Mouse (Mus musculus) forebrain, embryonic 13.5 days (tissue): ENCODE measurements at regions not wholly inside any gene's neighbourhood (a gene's known extent, or its start where the extent isn't known, plus 50 kb on each side); places are given as distances from the start of the nearest gene placed in this dataset.
"Not testable (repeated sequence)": the region's sequence is repeated elsewhere in the genome, so short reads cannot be mapped to it uniquely, and the experiment has no call there.

Source experiments
- ATAC-seq: fragments of 200-750 bp; cut with Nextera tagmentation; 2 replicates; pipeline ENCODE4 v1.8.0; 2017
- H3K27ac ChIP-seq: fragments of 300-500 bp; sonication (generic); 2 replicates; pipeline ENCODE4 v1.5.1; 2015; ENCODE audit warnings: inconsistent platforms, mild to moderate bottlenecking, moderate library complexity
- H3K27me3 ChIP-seq: fragments of 300-500 bp; sonication (generic); 2 replicates; pipeline ENCODE4 v1.6.1; 2015; ENCODE audit warnings: mild to moderate bottlenecking, inconsistent platforms
- H3K36me3 ChIP-seq: fragments of 300-500 bp; sonication (generic); 2 replicates; pipeline ENCODE4 v1.6.1; 2015; ENCODE audit warnings: mild to moderate bottlenecking, inconsistent platforms; ENCODE audit not compliant: poor library complexity, severe bottlenecking
- H3K4me1 ChIP-seq: fragments of 300-500 bp; sonication (generic); 2 replicates; pipeline ENCODE4 v1.6.1; 2015; ENCODE audit warnings: inconsistent platforms
- H3K4me2 ChIP-seq: fragments of 300-500 bp; sonication (generic); 2 replicates; pipeline ENCODE4 v1.6.1; 2015; ENCODE audit warnings: inconsistent platforms, mild to moderate bottlenecking, moderate library complexity
- H3K4me3 ChIP-seq: fragments of 300-500 bp; sonication (generic); 2 replicates; pipeline ENCODE4 v1.5.1; 2015; ENCODE audit warnings: mild to moderate bottlenecking, inconsistent platforms
- H3K9ac ChIP-seq: fragments of 300-500 bp; sonication (generic); 2 replicates; pipeline ENCODE4 v1.6.1; 2015; ENCODE audit warnings: mild to moderate bottlenecking, inconsistent platforms
- H3K9me3 ChIP-seq: fragments of 300-500 bp; sonication (generic); replicated peaks from 2 replicates; pipeline ENCODE4 v1.6.1; 2016; ENCODE audit warnings: inconsistent platforms
- WGBS: fragments of 180-500 bp; shearing (Covaris S2); methylation state at CpG from one replicate; pipeline ENCODE4 v1.1.7; 2015; 5-methylcytosine and 5-hydroxymethylcytosine counted together

DNA sequence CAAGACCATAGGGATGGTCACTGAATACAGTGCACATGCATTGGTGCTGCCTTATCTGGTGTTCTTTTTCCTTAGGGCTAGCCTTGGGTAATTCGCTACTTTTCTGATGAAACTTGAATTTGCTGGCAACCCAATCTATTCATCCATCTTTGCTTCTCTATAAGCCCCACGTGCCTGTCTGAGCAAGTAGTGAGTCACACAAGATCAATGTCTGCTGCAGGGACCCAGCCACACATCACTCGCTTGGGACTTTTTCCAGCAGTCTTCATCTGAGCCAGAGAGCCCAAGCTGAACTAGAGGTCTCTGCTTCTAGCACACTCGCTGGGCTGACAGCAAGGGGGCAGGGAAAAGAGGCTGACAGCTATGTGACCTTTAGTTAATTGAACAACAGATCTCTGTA lies 464.3 kb upstream of the Nmur2 start:
- WGBS, result 73% methylated on average over 4 of the region's 4 CpGs
- H3K4me2 ChIP-seq, result no peak overlapping the region
- ATAC-seq, result no peak

DNA sequence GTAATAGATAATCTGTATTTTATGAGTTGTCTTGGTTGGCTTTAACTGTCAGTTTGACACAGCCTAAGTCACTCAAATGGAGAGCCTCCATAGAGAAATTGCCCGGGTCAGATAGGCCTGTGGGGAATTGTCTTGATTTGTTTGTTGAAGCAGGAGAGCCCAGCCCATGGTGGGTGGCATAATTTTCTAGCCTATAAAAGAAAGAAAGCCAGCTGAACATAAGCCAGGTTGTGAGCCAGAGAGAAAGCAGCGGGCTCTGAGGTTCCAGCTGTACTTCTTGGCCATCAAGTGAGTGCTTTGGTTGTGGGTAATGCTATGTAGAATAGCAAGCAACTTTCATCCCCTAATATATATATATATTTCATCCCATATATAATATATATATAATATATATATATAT lies 474.1 kb upstream of the Nmur2 start:
- 83% methylated on average over 2 of the region's 2 CpGs for WGBS
- no peaks in the 10 kb centered on the region for H3K9me3 ChIP-seq
- H3K36me3 ChIP-seq, result no peaks in the 10 kb centered on the region
- H3K4me3 ChIP-seq, result no peak overlapping the region
- no peaks in the 10 kb centered on the region for H3K27me3 ChIP-seq
- H3K4me1 ChIP-seq, result no peaks in the 10 kb centered on the region
- no peak for ATAC-seq
- no peak overlapping the region for H3K4me2 ChIP-seq
- H3K27ac ChIP-seq, result no peak overlapping the region
- H3K9ac ChIP-seq, result no peak overlapping the region

More for the DNA sequence above, 464.3 kb upstream of the Nmur2 start:
- Histone ChIP-seq H3K27me3 (no peaks in the 10 kb centered on the region), H3K4me3 (no peak overlapping the region), H3K36me3 (no peaks in the 10 kb centered on the region), H3K27ac (no peak overlapping the region), H3K4me1 (no peaks in the 10 kb centered on the region), H3K9me3 (no peaks in the 10 kb centered on the region), H3K9ac (no peak overlapping the region)

DNA sequence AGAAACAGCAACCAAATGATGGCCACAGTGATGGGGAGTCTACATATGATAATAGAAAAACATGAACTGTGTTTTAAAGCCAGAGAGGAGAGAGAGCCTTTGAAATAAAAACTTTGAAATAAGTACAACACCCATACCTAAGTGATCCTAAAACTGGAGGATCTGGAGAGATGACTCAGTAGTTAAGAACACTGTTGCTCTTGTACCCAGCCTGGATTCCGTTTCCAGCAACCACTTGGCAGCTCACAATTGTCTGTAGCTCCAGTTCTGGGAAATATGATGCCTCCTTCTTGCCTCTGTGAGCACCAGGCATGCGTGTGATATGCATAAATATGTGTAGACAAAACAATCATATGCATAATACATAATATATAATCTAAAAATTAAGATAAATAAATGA lies 477.7 kb upstream of the Nmur2 start:
- no peaks in the 10 kb centered on the region for H3K36me3 ChIP-seq
- 63% methylated on average over 2 of the region's 2 CpGs for WGBS

DNA sequence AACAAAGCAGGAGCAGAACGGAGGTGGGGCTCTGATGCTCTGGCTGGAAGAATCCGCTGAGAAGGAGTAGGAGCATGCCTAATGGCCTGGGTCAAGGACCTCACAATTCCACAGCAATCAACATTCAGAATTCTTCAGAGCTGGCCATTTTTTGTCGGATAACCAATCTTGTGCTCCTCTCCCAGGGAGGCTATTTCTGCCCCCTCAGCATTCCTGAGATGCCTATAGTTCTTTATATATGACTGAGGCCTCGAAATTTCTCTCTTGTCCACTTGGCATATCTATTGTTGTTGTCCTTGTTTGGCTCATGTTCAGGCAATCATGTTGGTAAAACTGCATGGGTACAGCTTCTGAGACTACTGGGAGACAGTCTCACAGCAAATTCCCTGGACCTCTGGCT lies 460.5 kb upstream of the Gria1 start:
- 59% methylated on average over 4 of the region's 4 CpGs for WGBS
- Histone ChIP-seq H3K4me2 (no peak overlapping the region), H3K36me3 (no peaks in the 10 kb centered on the region), H3K4me3 (no peak overlapping the region), H3K27me3 (no peaks in the 10 kb centered on the region), H3K9me3 (0 out of 2 replicates have a peak, but pooled peaks cover 3% of the 10 kb centered on the region), H3K9ac (no peak overlapping the region), H3K4me1 (no peaks in the 10 kb centered on the region), H3K27ac (no peak overlapping the region)
- no peak for ATAC-seq

More for the DNA sequence above, 477.7 kb upstream of the Nmur2 start:
- no peaks in the 10 kb centered on the region for H3K9me3 ChIP-seq
- H3K4me3 ChIP-seq, result no peak overlapping the region
- no peaks in the 10 kb centered on the region for H3K27me3 ChIP-seq
- no peak overlapping the region for H3K9ac ChIP-seq
- H3K27ac ChIP-seq, result no peak overlapping the region
- no peak for ATAC-seq
- H3K4me1 ChIP-seq, result no peaks in the 10 kb centered on the region
- H3K4me2 ChIP-seq, result no peak overlapping the region

DNA sequence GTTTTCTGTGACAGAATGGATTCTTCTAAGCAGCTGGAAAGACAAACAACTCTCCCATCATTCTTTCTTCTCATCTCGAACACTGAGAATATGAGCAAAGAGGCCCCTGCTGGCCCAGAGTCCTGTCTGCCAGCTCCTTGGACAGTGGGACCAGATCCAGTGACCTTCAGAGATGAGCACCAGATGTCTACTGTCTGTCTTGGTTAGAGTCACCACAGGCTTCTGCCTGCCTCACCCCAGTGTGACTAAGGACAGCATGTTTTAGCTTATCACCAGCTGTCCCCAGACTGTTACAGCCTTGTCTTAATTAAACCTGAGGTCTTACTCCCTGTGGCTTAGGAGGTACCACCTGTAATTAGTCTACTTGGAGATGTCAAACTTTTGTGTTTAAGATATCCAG lies 454.9 kb upstream of the Gria1 start:
- no peaks in the 10 kb centered on the region for H3K27me3 ChIP-seq
- no peak overlapping the region for H3K27ac ChIP-seq
- 0 out of 2 replicates have a peak, but pooled peaks cover 3% of the 10 kb centered on the region for H3K9me3 ChIP-seq
- H3K4me1 ChIP-seq, result no peaks in the 10 kb centered on the region
- H3K36me3 ChIP-seq, result no peaks in the 10 kb centered on the region
- H3K4me3 ChIP-seq, result no peak overlapping the region
- no peak overlapping the region for H3K4me2 ChIP-seq
- ATAC-seq, result no peak
- H3K9ac ChIP-seq, result no peak overlapping the region
- WGBS, result 84% methylated on average over 1 of the region's 1 CpGs

DNA sequence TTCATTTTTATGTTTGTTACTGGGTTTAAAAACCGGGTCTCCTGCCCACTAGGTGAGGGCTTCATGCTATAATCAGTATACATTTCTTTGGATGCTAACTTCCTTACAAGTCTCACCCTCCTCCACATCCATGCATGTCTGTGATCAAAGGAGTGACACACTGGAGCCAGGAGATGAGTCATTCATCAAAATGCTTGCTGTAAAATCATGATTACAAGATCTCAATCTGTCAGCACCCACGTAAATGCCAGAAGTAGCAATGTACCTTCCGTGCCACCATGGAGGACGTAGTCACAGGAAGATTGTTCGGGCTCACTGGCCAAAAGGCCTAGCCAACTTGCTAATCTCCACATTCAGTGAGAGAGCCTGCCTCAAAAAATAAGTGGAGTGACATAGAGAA lies 431.2 kb upstream of the Gria1 start:
- H3K4me2 ChIP-seq, result no peak overlapping the region
- H3K27ac ChIP-seq, result no peak overlapping the region
- no peaks in the 10 kb centered on the region for H3K27me3 ChIP-seq
- H3K9me3 ChIP-seq, result no peaks in the 10 kb centered on the region
- H3K9ac ChIP-seq, result no peak overlapping the region
- WGBS, result 90% methylated on average over 5 of the region's 5 CpGs
- H3K4me1 ChIP-seq, result no peaks in the 10 kb centered on the region
- H3K4me3 ChIP-seq, result no peak overlapping the region
- H3K36me3 ChIP-seq, result no peaks in the 10 kb centered on the region
- ATAC-seq, result no peak

DNA sequence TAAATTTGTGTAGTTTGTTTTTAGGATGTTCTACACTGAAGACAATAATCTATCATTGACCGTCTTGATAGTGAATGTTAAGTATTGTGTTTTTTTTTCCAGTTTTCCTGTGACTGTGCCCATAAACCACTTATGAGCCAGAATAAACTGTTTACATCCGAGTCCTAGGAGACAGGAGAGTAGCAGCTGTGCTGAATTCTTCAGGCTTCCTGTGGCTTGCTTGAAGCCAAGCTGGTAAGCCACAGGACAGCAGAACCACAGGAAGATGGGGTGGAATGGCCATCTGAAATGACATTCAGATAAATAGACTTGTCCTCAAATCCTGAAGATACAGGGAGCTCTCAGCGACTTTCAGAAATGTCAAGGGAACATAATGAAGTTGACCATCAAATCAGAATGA lies 428.1 kb upstream of the Gria1 start:
- 86% methylated on average over 3 of the region's 3 CpGs for WGBS
- no peaks in the 10 kb centered on the region for H3K4me1 ChIP-seq
- ATAC-seq, result no peak

DNA sequence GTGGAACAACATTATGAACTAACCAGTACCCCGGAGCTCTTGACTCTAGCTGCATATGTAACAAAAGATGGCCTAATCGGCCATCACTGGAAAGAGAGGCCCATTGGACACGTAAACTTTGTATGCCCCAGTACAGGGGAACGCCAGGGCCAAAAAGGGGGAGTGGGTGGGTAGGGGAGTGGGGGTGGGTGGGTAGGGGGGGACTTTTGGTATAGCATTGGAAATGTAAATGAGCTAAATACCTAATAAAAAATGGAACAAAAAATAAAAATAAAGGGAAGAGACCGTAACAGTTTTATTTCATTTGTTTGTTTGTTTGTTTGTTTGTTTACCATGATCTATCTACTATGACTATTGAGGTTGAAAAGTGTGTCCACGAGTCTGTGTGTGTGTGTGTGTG lies 417.8 kb upstream of the Gria1 start:
- not testable (repeated sequence) for H3K27me3 ChIP-seq, H3K4me2 ChIP-seq, H3K4me1 ChIP-seq, H3K9ac ChIP-seq, H3K27ac ChIP-seq, H3K36me3 ChIP-seq, H3K4me3 ChIP-seq, H3K9me3 ChIP-seq
- peak; percentile 81 for ATAC-seq
- 77% methylated on average over 2 of the region's 6 CpGs for WGBS

More for the DNA sequence above, 428.1 kb upstream of the Gria1 start:
- no peaks in the 10 kb centered on the region for H3K36me3 ChIP-seq
- H3K27me3 ChIP-seq, result no peaks in the 10 kb centered on the region
- no peaks in the 10 kb centered on the region for H3K9me3 ChIP-seq
- H3K4me2 ChIP-seq, result no peak overlapping the region
- no peak overlapping the region for H3K9ac ChIP-seq
- no peak overlapping the region for H3K4me3 ChIP-seq
- no peak overlapping the region for H3K27ac ChIP-seq

DNA sequence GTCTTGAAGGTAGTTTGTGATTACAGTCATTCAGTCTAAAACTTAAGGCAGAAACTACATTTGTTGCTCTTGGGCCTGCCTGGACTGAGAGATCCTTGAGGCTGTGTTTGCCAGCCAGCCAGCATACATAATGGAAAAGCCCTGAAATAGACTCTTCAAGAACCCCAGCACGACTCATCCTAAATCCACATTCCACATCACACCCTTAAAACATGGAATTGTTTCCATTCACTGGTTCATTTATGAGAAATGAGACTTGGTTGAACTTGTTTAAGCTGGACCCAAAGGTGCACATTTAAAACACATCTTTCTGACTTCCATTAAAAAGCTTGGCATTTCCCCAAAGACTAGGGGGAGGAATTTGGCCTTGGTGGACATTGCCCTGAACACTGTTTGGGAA lies 407.4 kb upstream of the Gria1 start:
- Histone ChIP-seq H3K9ac (no peak overlapping the region), H3K4me1 (no peaks in the 10 kb centered on the region), H3K27ac (no peak overlapping the region), H3K27me3 (no peaks in the 10 kb centered on the region), H3K36me3 (no peaks in the 10 kb centered on the region), H3K4me3 (no peak overlapping the region), H3K9me3 (no peaks in the 10 kb centered on the region), H3K4me2 (no peak overlapping the region)
- 81% methylated on average over 1 of the region's 1 CpGs for WGBS
- ATAC-seq, result no peak

DNA sequence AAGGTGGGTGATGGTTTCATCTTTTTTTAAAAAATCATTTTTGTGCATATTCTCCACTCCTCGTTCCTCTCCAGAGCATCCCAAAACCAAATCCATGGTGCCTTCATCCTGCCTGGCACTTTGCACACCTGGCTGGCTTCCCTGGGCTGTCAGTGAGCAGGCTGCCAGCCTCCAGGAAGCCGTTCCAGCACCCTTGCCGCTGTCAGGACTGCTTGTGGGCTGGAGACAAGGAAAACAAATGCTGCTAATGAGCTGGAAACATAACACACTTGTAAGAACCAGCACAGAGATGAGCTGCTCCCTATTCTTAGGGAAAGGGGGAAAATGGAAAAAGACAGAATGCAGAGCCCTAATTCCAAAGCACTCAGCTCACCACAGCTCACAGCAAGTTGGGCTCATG lies 383.5 kb upstream of the Gria1 start:
- H3K9me3 ChIP-seq, result no peaks in the 10 kb centered on the region
- WGBS, result 48% methylated on average over 3 of the region's 3 CpGs
- no peak overlapping the region for H3K9ac ChIP-seq
- H3K4me1 ChIP-seq, result no peaks in the 10 kb centered on the region
- no peak for ATAC-seq
- no peaks in the 10 kb centered on the region for H3K36me3 ChIP-seq
- no peak overlapping the region for H3K27ac ChIP-seq
- no peaks in the 10 kb centered on the region for H3K27me3 ChIP-seq
- no peak overlapping the region for H3K4me2 ChIP-seq
- H3K4me3 ChIP-seq, result no peak overlapping the region

DNA sequence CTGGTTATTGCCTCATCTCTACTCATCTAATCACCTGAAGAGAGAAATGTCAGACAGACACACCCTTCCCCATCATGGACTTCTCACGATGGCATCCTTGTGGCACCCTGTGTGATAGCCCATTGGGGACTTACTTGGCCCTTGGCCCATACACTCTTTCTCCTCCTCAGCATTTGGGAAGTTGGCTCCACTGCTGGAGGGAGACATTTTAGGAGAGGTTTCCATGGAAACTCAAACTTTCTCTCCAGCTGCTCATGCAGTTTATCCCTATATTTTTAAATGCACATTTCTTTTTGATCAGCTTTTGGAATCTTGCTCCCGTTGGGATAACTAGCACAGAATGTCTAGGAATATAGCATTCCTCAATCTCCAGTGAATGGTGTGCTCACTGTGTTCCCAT lies 377.7 kb upstream of the Gria1 start:
- no peak for ATAC-seq
- H3K4me3 ChIP-seq, result no peak overlapping the region
- H3K9me3 ChIP-seq, result no peaks in the 10 kb centered on the region
- H3K9ac ChIP-seq, result no peak overlapping the region
- no peak overlapping the region for H3K4me2 ChIP-seq
- 79% methylated on average over 2 of the region's 2 CpGs for WGBS
- H3K27ac ChIP-seq, result no peak overlapping the region
- no peaks in the 10 kb centered on the region for H3K36me3 ChIP-seq
- H3K27me3 ChIP-seq, result no peaks in the 10 kb centered on the region
- H3K4me1 ChIP-seq, result peaks cover 15% of the 10 kb centered on the region

DNA sequence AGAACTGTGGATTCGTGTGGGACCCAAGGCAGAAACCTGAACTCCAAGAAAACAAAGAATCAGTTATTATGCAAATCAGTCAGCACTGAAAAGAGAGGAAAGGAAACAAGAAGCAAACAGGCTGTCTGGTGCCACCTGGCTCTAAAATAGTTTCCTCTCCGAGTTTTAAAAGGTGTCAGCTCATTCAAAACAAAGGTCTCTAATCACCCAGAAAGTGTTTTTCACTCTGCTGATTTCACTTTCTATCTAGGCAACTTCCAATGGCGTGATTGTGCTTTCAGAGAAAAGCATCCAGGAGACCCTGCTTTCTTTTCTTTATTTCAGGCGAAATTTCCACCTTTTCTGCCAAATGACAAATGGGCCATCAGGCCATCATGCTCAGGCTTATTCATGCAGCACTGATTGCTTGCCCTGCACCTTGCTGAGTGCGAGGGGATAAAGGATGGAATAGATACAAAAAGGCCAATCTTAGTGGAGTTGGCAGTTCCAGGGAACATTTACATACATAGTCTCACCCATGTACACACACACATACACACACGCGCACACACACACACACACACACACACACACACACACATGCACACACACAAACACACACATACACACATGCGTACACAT lies 374.5 kb upstream of the Gria1 start:
- Histone ChIP-seq H3K36me3 (no peaks in the 10 kb centered on the region), H3K9me3 (no peaks in the 10 kb centered on the region), H3K4me2 (no peak overlapping the region), H3K27me3 (no peaks in the 10 kb centered on the region), H3K4me3 (no peak overlapping the region), H3K4me1 (peaks cover 18% of the 10 kb centered on the region), H3K27ac (peak overlapping the region; percentile 35; the same call in 1 of the 2 replicates), H3K9ac (no peak overlapping the region)
- ATAC-seq, result peak; percentile 68
- WGBS, result 20% methylated on average over 8 of the region's 8 CpGs

DNA sequence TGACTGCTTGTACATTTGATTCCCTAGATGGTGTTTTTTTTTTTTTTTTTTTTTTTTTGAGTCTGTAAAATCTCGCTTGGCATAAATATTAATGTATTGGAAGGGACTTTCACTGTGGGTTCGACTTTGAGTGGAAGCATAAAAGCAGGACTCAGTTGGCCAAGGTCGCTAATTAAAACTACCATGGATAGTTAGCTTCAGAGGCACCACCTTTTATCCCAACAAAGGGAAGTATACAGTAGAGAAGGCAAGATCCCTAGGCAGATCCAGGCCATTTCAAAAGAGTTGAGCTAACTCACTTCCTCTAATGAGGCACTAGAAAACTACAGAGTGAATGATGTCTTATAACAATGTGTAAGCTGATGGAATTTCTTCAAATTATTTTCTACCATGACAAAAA lies 369.5 kb upstream of the Gria1 start:
- Histone ChIP-seq H3K27me3 (no peaks in the 10 kb centered on the region), H3K9ac (no peak overlapping the region), H3K4me2 (no peak overlapping the region), H3K36me3 (no peaks in the 10 kb centered on the region), H3K27ac (no peak overlapping the region), H3K4me1 (peaks cover 10% of the 10 kb centered on the region), H3K9me3 (no peaks in the 10 kb centered on the region), H3K4me3 (no peak overlapping the region)
- ATAC-seq, result peak; percentile 43; the same call in 1 of the 2 replicates
- 42% methylated on average over 3 of the region's 3 CpGs for WGBS
